Mouse (Mus musculus): ENCODE results near the gene Tgm1. TPM values are rescaled to one million over a fixed set of nuclear protein-coding genes. Genes with fewer than 3 reads are reported as not detected.

Gene Tgm1
- polyA plus RNA-seq, 1 experiment from 2014 or later, result 1.5 TPM

- Histone ChIP-seq H3K4me3 (peak overlapping the region; percentile 78), H3K27ac (no peak overlapping the region), H3K9me3 (replicated peaks) (no peaks in the 10 kb centered on the region), H3K27me3 (ENCODE audit: low read depth, poor library complexity, severe bottlenecking) (no peaks in the 10 kb centered on the region), H3K4me1 (peaks cover 18% of the 10 kb centered on the region), H3K36me3 (peaks cover 35% of the 10 kb centered on the region)
- 81% methylated on average over 6 of the region's 6 CpGs for WGBS
- DNase-seq (ENCODE audit: low spot score), result no peak
These were observed 7.3 kb upstream of the Tgm1 start for GRCm38 (mm10) chr14:55721076-55721475.

GRCm38 (mm10) chr14:55720666-55721065 lies 6.9 kb upstream of the Tgm1 start:
- H3K4me3 ChIP-seq, result no peak overlapping the region
- H3K27ac ChIP-seq, result no peak overlapping the region
- H3K36me3 ChIP-seq, result peaks cover 37% of the 10 kb centered on the region
- 95% methylated on average over 12 of the region's 12 CpGs for WGBS
- no peak for DNase-seq (ENCODE audit: low spot score)
- peaks cover 18% of the 10 kb centered on the region for H3K4me1 ChIP-seq
- H3K27me3 ChIP-seq (ENCODE audit: low read depth, poor library complexity, severe bottlenecking), result no peaks in the 10 kb centered on the region
- no peaks in the 10 kb centered on the region for H3K9me3 ChIP-seq (replicated peaks)

- WGBS, result 91% methylated on average over 6 of the region's 6 CpGs
- H3K36me3 ChIP-seq, result peaks cover 37% of the 10 kb centered on the region
- H3K9me3 ChIP-seq (replicated peaks), result no peaks in the 10 kb centered on the region
- no peak overlapping the region for H3K4me3 ChIP-seq
- H3K27me3 ChIP-seq (ENCODE audit: low read depth, poor library complexity, severe bottlenecking), result no peaks in the 10 kb centered on the region
- peaks cover 18% of the 10 kb centered on the region for H3K4me1 ChIP-seq
- no peak overlapping the region for H3K27ac ChIP-seq
- no peak for DNase-seq (ENCODE audit: low spot score)
These were observed 6.0 kb upstream of the Tgm1 start for GRCm38 (mm10) chr14:55719737-55720136.

- Histone ChIP-seq H3K27ac (no peak overlapping the region), H3K27me3 (ENCODE audit: low read depth, poor library complexity, severe bottlenecking) (peaks cover 24% of the 10 kb centered on the region)
- WGBS, result 75% methylated on average over 8 of the region's 8 CpGs
These were observed 3.2 kb upstream of the Tgm1 start for GRCm38 (mm10) chr14:55716884-55717283.

GRCm38 (mm10) chr14:55716271-55716670 lies 2.5 kb upstream of the Tgm1 start:
- H3K36me3 ChIP-seq, result peaks cover 37% of the 10 kb centered on the region
- no peak overlapping the region for H3K27ac ChIP-seq
- DNase-seq (ENCODE audit: low spot score), result no peak
- H3K4me1 ChIP-seq, result peaks cover 24% of the 10 kb centered on the region
- 96% methylated on average over 6 of the region's 6 CpGs for WGBS
- H3K9me3 ChIP-seq (replicated peaks), result no peaks in the 10 kb centered on the region
- H3K4me3 ChIP-seq, result no peak overlapping the region
- H3K27me3 ChIP-seq (ENCODE audit: low read depth, poor library complexity, severe bottlenecking), result peaks cover 30% of the 10 kb centered on the region

More at GRCm38 (mm10) chr14:55716884-55717283, 3.2 kb upstream of the Tgm1 start:
- Histone ChIP-seq H3K9me3 (replicated peaks) (no peaks in the 10 kb centered on the region), H3K36me3 (peaks cover 37% of the 10 kb centered on the region), H3K4me1 (peaks cover 28% of the 10 kb centered on the region), H3K4me3 (no peak overlapping the region)
- DNase-seq (ENCODE audit: low spot score), result no peak

- Histone ChIP-seq H3K9me3 (replicated peaks) (no peaks in the 10 kb centered on the region), H3K4me3 (no peak overlapping the region), H3K36me3 (peaks cover 33% of the 10 kb centered on the region), H3K27me3 (ENCODE audit: low read depth, poor library complexity, severe bottlenecking) (peaks cover 36% of the 10 kb centered on the region), H3K27ac (no peak overlapping the region), H3K4me1 (peaks cover 20% of the 10 kb centered on the region)
- WGBS, result 33% methylated on average over 6 of the region's 6 CpGs
- DNase-seq (ENCODE audit: low spot score), result no peak
These were observed 1.2 kb upstream of the Tgm1 start for GRCm38 (mm10) chr14:55714893-55715292.

GRCm38 (mm10) chr14:55713007-55713728 lies 558 bp downstream of the Tgm1 start:
- H3K27ac ChIP-seq, result no peak overlapping the region
- H3K9me3 ChIP-seq (replicated peaks), result no peaks in the 10 kb centered on the region
- WGBS, result 15% methylated on average over 25 of the region's 25 CpGs
- peak overlapping the region; percentile 37 for H3K4me3 ChIP-seq
- peaks cover 20% of the 10 kb centered on the region for H3K4me1 ChIP-seq
- peaks cover 36% of the 10 kb centered on the region for H3K27me3 ChIP-seq (ENCODE audit: low read depth, poor library complexity, severe bottlenecking)
- peaks cover 19% of the 10 kb centered on the region for H3K36me3 ChIP-seq
- peak; percentile 36 for DNase-seq (ENCODE audit: low spot score)

GRCm38 (mm10) chr14:55711786-55712185 lies 1.9 kb downstream of the Tgm1 start:
- no peak for DNase-seq (ENCODE audit: low spot score)

GRCm38 (mm10) chr14:55709509-55709908 lies 4.2 kb downstream of the Tgm1 start:
- H3K4me1 ChIP-seq, result peaks cover 15% of the 10 kb centered on the region
- no peaks in the 10 kb centered on the region for H3K36me3 ChIP-seq
- 89% methylated on average over 4 of the region's 4 CpGs for WGBS
- DNase-seq (ENCODE audit: low spot score), result no peak
- no peak overlapping the region for H3K4me3 ChIP-seq
- H3K27me3 ChIP-seq (ENCODE audit: low read depth, poor library complexity, severe bottlenecking), result peaks cover 36% of the 10 kb centered on the region
- H3K9me3 ChIP-seq (replicated peaks), result no peaks in the 10 kb centered on the region
- no peak overlapping the region for H3K27ac ChIP-seq

More at GRCm38 (mm10) chr14:55711786-55712185, 1.9 kb downstream of the Tgm1 start:
- 79% methylated on average over 7 of the region's 7 CpGs for WGBS
- Histone ChIP-seq H3K9me3 (replicated peaks) (no peaks in the 10 kb centered on the region), H3K4me3 (no peak overlapping the region), H3K4me1 (peaks cover 15% of the 10 kb centered on the region), H3K27me3 (ENCODE audit: low read depth, poor library complexity, severe bottlenecking) (peaks cover 36% of the 10 kb centered on the region), H3K27ac (no peak overlapping the region), H3K36me3 (peaks cover 7% of the 10 kb centered on the region)

GRCm38 (mm10) chr14:55707397-55707796 lies 6.3 kb downstream of the Tgm1 start:
- H3K36me3 ChIP-seq, result no peaks in the 10 kb centered on the region
- no peak overlapping the region for H3K27ac ChIP-seq
- DNase-seq (ENCODE audit: low spot score), result no peak
- 81% methylated on average over 5 of the region's 5 CpGs for WGBS
- H3K4me3 ChIP-seq, result no peak overlapping the region
- no peaks in the 10 kb centered on the region for H3K9me3 ChIP-seq (replicated peaks)
- peaks cover 17% of the 10 kb centered on the region for H3K27me3 ChIP-seq (ENCODE audit: low read depth, poor library complexity, severe bottlenecking)
- H3K4me1 ChIP-seq, result peaks cover 7% of the 10 kb centered on the region

GRCm38 (mm10) chr14:55706051-55706600 lies 7.6 kb downstream of the Tgm1 start:
- 88% methylated on average over 8 of the region's 8 CpGs for WGBS
- DNase-seq (ENCODE audit: low spot score), result no peak

GRCm38 (mm10) chr14:55702761-55703160 lies 11.0 kb downstream of the Tgm1 start:
- Histone ChIP-seq H3K9me3 (replicated peaks) (no peaks in the 10 kb centered on the region), H3K4me3 (no peak overlapping the region), H3K27ac (no peak overlapping the region), H3K36me3 (no peaks in the 10 kb centered on the region), H3K4me1 (peaks cover 7% of the 10 kb centered on the region), H3K27me3 (ENCODE audit: low read depth, poor library complexity, severe bottlenecking) (no peaks in the 10 kb centered on the region)
- 56% methylated on average over 6 of the region's 6 CpGs for WGBS
- no peak for DNase-seq (ENCODE audit: low spot score)

More at GRCm38 (mm10) chr14:55706051-55706600, 7.6 kb downstream of the Tgm1 start:
- H3K4me3 ChIP-seq, result no peak overlapping the region
- H3K4me1 ChIP-seq, result peaks cover 7% of the 10 kb centered on the region
- H3K36me3 ChIP-seq, result no peaks in the 10 kb centered on the region
- no peak overlapping the region for H3K27ac ChIP-seq
- H3K9me3 ChIP-seq (replicated peaks), result no peaks in the 10 kb centered on the region
- H3K27me3 ChIP-seq (ENCODE audit: low read depth, poor library complexity, severe bottlenecking), result peaks cover 5% of the 10 kb centered on the region

- DNase-seq (ENCODE audit: low spot score), result no peak
- H3K4me3 ChIP-seq, result no peak overlapping the region
- no peaks in the 10 kb centered on the region for H3K9me3 ChIP-seq (replicated peaks)
- 80% methylated on average over 9 of the region's 9 CpGs for WGBS
- H3K4me1 ChIP-seq, result peaks cover 7% of the 10 kb centered on the region
- H3K27me3 ChIP-seq (ENCODE audit: low read depth, poor library complexity, severe bottlenecking), result no peaks in the 10 kb centered on the region
- no peaks in the 10 kb centered on the region for H3K36me3 ChIP-seq
- H3K27ac ChIP-seq, result no peak overlapping the region
These were observed 12.6 kb downstream of the Tgm1 start for GRCm38 (mm10) chr14:55701131-55701530.

All from limb, embryonic 10.5 days (tissue).